Mouse (Mus musculus): ENCODE data around the gene Igfbp7. TPM values are rescaled to one million over a fixed set of nuclear protein-coding genes. Genes with fewer than 3 reads are reported as not detected.
A peak's percentile ranks its signal among the peaks of the same experiment; 100 is the strongest.

The Igfbp7 gene
- total and polyA plus RNA-seq, 3 experiments, result 174 to 353 (median 205) TPM

DNA sequence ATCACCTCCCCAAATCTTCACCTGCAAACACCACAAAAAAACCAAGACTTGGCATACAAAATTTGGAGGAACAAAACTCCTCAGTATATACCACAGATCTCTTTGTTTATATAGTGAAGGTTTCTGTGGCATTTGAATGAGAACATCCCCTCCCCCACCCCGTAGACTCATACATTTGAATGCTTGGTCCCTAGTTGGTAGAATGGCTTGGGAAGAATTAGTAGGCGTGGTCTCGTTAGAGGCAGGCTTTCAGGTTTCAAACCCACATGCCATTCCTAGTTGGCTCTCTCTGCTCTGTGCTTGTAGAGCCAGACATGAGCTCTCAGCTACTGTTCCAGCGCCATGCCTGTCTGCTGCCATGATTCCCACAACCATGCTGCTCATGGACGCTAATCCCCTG, 26.2 kb downstream of the Igfbp7 start:
- intact Hi-C loops (cut with DNase I), result no loop called here

GRCm38 (mm10) chr5:77381283-77381682, 26.6 kb downstream of the Igfbp7 start:
- intact Hi-C loops (cut with DNase I), result no loop called here
- Histone ChIP-seq H3K4me3 (no peak overlapping the region), H3K4me1 (ENCODE audit: control insufficient read depth, insufficient read depth, low read length) (peaks cover 9% of the 10 kb centered on the region), H3K27ac (no peak overlapping the region), H3K36me3 (ENCODE audit: control insufficient read depth, insufficient read depth, low read length) (peaks cover under 1% of the 10 kb centered on the region; the same call in 1 of the 2 replicates), H3K9ac (ENCODE audit: low read depth, low read length) (no peak overlapping the region), H3K27me3 (ENCODE audit: control insufficient read depth, insufficient read depth, low read length) (no peaks in the 10 kb centered on the region), H3K79me2 (replicated peaks; ENCODE audit: control insufficient read depth, insufficient read depth, low read length) (peaks cover 1% of the 10 kb centered on the region; the same call in 1 of the 2 replicates)
- WGBS, result 73% methylated on average over 7 of the region's 7 CpGs
- DNase-seq, result no peak
- TF ChIP-seq EP300 (IDR thresholded peaks at IDR 0.05; ENCODE audit: insufficient read depth, low read depth, low read length) (no peak), CTCF (IDR thresholded peaks at IDR 0.05) (no peak), POLR2A (IDR thresholded peaks at IDR 0.05; ENCODE audit: insufficient read depth, low read depth, low read length) (no peak)

More for the DNA sequence above, 26.2 kb downstream of the Igfbp7 start:
- 88% methylated on average over 5 of the region's 5 CpGs for WGBS
- no peak for TF ChIP-seq POLR2A (IDR thresholded peaks at IDR 0.05; ENCODE audit: insufficient read depth, low read depth, low read length)
- TF ChIP-seq CTCF (IDR thresholded peaks at IDR 0.05), result no peak
- no peak for TF ChIP-seq EP300 (IDR thresholded peaks at IDR 0.05; ENCODE audit: insufficient read depth, low read depth, low read length)
- H3K4me3 ChIP-seq, result no peak overlapping the region
- peaks cover 1% of the 10 kb centered on the region; the same call in 1 of the 2 replicates for H3K79me2 ChIP-seq (replicated peaks; ENCODE audit: control insufficient read depth, insufficient read depth, low read length)
- H3K4me1 ChIP-seq (ENCODE audit: control insufficient read depth, insufficient read depth, low read length), result peaks cover 11% of the 10 kb centered on the region
- H3K36me3 ChIP-seq (ENCODE audit: control insufficient read depth, insufficient read depth, low read length), result peaks cover 4% of the 10 kb centered on the region
- no peak for DNase-seq
- H3K27ac ChIP-seq, result no peak overlapping the region
- no peak overlapping the region for H3K9ac ChIP-seq (ENCODE audit: low read depth, low read length)
- no peaks in the 10 kb centered on the region for H3K27me3 ChIP-seq (ENCODE audit: control insufficient read depth, insufficient read depth, low read length)

DNA sequence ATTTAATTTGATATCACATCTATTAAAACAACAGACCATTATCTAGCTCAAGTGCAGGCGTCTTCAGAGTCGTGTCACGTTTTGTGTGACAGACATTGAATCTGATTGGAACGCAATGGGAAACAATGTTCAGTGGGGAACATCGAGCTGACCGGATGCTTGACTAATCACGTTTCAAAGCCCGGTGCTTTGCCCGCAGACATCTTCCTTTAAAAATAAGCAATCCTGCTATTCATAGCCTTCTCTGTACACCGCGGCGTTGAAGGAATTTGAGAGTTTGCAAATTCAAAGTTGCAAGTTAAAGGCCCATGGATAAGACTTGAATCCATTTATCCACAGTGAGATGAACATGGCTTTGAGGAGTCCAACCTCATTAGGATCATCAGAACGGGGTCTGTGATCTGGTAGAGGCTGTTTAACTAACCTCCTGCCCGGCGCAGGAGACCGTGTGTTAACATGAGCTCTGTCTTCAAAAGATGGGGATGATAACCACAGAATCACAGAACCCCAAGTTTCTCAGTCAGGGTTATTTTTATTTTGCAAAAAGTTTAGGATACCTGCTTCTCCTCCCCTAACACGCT, 27.4 kb downstream of the Igfbp7 start:
- no peak overlapping the region for H3K4me3 ChIP-seq
- H3K36me3 ChIP-seq (ENCODE audit: control insufficient read depth, insufficient read depth, low read length), result no peaks in the 10 kb centered on the region
- peaks cover 9% of the 10 kb centered on the region for H3K4me1 ChIP-seq (ENCODE audit: control insufficient read depth, insufficient read depth, low read length)
- no peak for DNase-seq
- no peak for TF ChIP-seq EP300 (IDR thresholded peaks at IDR 0.05; ENCODE audit: insufficient read depth, low read depth, low read length)
- TF ChIP-seq CTCF (IDR thresholded peaks at IDR 0.05), result no peak
- no peak for TF ChIP-seq POLR2A (IDR thresholded peaks at IDR 0.05; ENCODE audit: insufficient read depth, low read depth, low read length)
- no peak overlapping the region for H3K27ac ChIP-seq
- H3K79me2 ChIP-seq (replicated peaks; ENCODE audit: control insufficient read depth, insufficient read depth, low read length), result peaks cover 1% of the 10 kb centered on the region; the same call in 1 of the 2 replicates
- 78% methylated on average over 17 of the region's 17 CpGs for WGBS
- no peaks in the 10 kb centered on the region for H3K27me3 ChIP-seq (ENCODE audit: control insufficient read depth, insufficient read depth, low read length)
- no peak overlapping the region for H3K9ac ChIP-seq (ENCODE audit: low read depth, low read length)
- intact Hi-C loops (cut with DNase I), result no loop called here

DNA sequence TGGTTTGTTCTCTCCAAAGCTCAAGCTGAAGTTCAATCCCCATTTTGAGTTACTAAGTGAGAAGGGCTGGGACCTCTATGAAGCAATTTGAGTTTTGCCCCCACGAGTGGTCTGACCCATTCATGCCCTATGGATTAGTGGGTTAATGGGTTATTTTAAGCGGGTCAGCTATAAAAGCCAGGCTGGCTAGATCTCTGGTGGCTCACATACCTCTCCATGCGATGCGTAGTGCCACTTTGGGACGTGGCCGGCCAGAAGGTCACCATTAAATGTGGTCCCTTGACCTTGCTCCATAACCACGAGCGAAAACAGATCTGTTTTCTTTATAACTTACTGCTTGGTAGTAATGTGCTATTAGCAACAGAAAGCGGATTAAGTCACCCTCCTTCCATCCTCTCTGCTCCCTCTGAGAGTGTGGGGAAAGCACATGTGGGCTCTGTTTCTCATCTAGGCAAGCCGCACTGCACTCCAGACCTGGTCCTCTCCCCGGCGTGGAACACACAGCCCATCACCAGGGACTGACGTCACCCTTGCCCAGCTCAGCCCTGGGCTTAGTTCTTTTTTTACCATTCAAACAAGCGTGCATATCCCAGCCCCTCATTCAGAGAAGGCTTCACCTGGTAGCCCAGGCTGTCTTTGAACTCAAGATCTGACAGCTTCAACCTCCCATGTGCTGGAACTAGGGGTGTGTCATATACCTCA, 28.3 kb downstream of the Igfbp7 start:
- Histone ChIP-seq H3K4me3 (no peak overlapping the region), H3K27me3 (ENCODE audit: control insufficient read depth, insufficient read depth, low read length) (no peaks in the 10 kb centered on the region), H3K36me3 (ENCODE audit: control insufficient read depth, insufficient read depth, low read length) (no peaks in the 10 kb centered on the region), H3K79me2 (replicated peaks; ENCODE audit: control insufficient read depth, insufficient read depth, low read length) (peaks cover 1% of the 10 kb centered on the region; the same call in 1 of the 2 replicates), H3K27ac (no peak overlapping the region), H3K4me1 (ENCODE audit: control insufficient read depth, insufficient read depth, low read length) (peaks cover 12% of the 10 kb centered on the region), H3K9ac (ENCODE audit: low read depth, low read length) (no peak overlapping the region)
- intact Hi-C loops (cut with DNase I), result no loop called here
- WGBS, result 82% methylated on average over 14 of the region's 14 CpGs
- no peak for DNase-seq
- no peak for TF ChIP-seq POLR2A (IDR thresholded peaks at IDR 0.05; ENCODE audit: insufficient read depth, low read depth, low read length)
- TF ChIP-seq CTCF (IDR thresholded peaks at IDR 0.05), result no peak
- no peak for TF ChIP-seq EP300 (IDR thresholded peaks at IDR 0.05; ENCODE audit: insufficient read depth, low read depth, low read length)

- Histone ChIP-seq H3K27me3 (ENCODE audit: control insufficient read depth, insufficient read depth, low read length) (no peaks in the 10 kb centered on the region), H3K4me1 (ENCODE audit: control insufficient read depth, insufficient read depth, low read length) (peaks cover 12% of the 10 kb centered on the region), H3K4me3 (no peak overlapping the region), H3K27ac (no peak overlapping the region), H3K36me3 (ENCODE audit: control insufficient read depth, insufficient read depth, low read length) (no peaks in the 10 kb centered on the region), H3K9ac (ENCODE audit: low read depth, low read length) (no peak overlapping the region), H3K79me2 (replicated peaks; ENCODE audit: control insufficient read depth, insufficient read depth, low read length) (peaks cover 1% of the 10 kb centered on the region; the same call in 1 of the 2 replicates)
- intact Hi-C loops (cut with DNase I), result no loop called here
- no peak for DNase-seq
- TF ChIP-seq POLR2A (IDR thresholded peaks at IDR 0.05; ENCODE audit: insufficient read depth, low read depth, low read length), result no peak
- no peak for TF ChIP-seq CTCF (IDR thresholded peaks at IDR 0.05)
- TF ChIP-seq EP300 (IDR thresholded peaks at IDR 0.05; ENCODE audit: insufficient read depth, low read depth, low read length), result no peak
- 86% methylated on average over 3 of the region's 3 CpGs for WGBS
Observed at GRCm38 (mm10) chr5:77378027-77378426, 29.8 kb downstream of the Igfbp7 start.

DNA sequence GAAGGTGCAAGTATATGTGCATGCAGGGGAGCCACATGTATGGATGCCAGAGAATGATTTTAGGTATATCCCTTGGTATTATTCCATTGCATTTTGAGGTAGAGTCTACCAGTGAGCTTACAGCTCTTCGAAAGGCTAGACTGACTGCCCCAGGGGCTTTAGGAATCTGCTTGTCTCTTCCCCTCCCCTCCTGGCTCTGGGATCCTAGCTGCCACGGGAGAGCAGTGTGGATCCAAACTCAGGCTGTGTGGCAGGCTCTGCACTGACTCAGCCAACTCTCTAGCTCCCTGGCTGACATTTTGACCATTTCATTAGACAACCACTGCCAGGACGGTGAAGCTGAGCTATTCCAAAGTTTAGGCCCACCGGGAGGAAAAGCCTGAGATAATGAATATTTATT, 32.3 kb downstream of the Igfbp7 start:
- intact Hi-C loops (cut with DNase I), result no loop called here
- Histone ChIP-seq H3K27ac (peak overlapping the region; percentile 21), H3K9ac (ENCODE audit: low read depth, low read length) (no peak overlapping the region)

More for the DNA sequence above, 32.3 kb downstream of the Igfbp7 start:
- Histone ChIP-seq H3K4me3 (no peak overlapping the region), H3K27me3 (ENCODE audit: control insufficient read depth, insufficient read depth, low read length) (no peaks in the 10 kb centered on the region), H3K4me1 (ENCODE audit: control insufficient read depth, insufficient read depth, low read length) (peaks cover 22% of the 10 kb centered on the region), H3K36me3 (ENCODE audit: control insufficient read depth, insufficient read depth, low read length) (peaks cover 8% of the 10 kb centered on the region), H3K79me2 (replicated peaks; ENCODE audit: control insufficient read depth, insufficient read depth, low read length) (peaks cover 1% of the 10 kb centered on the region; the same call in 1 of the 2 replicates)
- no peak for DNase-seq
- TF ChIP-seq CTCF (IDR thresholded peaks at IDR 0.05) (no peak), EP300 (IDR thresholded peaks at IDR 0.05; ENCODE audit: insufficient read depth, low read depth, low read length) (no peak), POLR2A (IDR thresholded peaks at IDR 0.05; ENCODE audit: insufficient read depth, low read depth, low read length) (no peak)
- 56% methylated on average over 4 of the region's 4 CpGs for WGBS

All from heart, adult 2 months (tissue).